Mouse (Mus musculus) C2C12 (cell line): Measurements from ENCODE around the gene Gif.

Source experiments
- CTCF ChIP-seq: IDR thresholded peaks from one replicate; pipeline ENCODE4 v1.5.1; 2011; ENCODE audit not compliant: control insufficient read depth, insufficient read depth, insufficient read length
- MAX ChIP-seq: IDR thresholded peaks from one replicate; pipeline ENCODE4 v1.6.1; 2011; ENCODE audit warnings: mild to moderate bottlenecking, control low read depth

DNA sequence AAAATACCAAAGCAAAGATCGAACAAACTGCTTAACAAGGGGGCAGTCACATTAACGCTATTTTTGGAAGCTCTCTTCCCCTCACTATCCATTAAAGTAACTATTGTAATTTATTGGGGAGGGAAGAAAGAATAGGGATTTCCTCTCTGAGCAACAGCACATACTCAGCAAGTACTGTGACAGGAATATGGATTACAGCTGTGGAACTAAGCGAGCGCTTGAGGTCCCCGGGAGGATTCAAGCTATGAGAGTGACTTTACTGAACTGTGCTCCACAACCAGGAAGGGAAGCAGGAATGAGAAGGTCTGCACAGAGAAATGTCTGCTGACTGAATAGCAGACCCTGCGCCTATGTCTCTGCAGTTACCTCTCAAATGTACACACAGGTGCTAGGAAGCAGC is 41.5 kb downstream of the Gif start:
- no peak for TF ChIP-seq CTCF
- no peak for TF ChIP-seq MAX
